Mouse (Mus musculus) neural tube, embryonic 12.5 days (tissue): Measurements from ENCODE around the gene Meaf6. TPM values are rescaled to one million over a fixed set of nuclear protein-coding genes. Genes with fewer than 3 reads are reported as not detected.

ENCODE experiments used
- ATAC-seq: fragments of 200-750 bp; cut with Nextera tagmentation; 2 replicates; pipeline ENCODE4 v1.8.0; 2017; ENCODE audit warnings: low read depth, mild to moderate bottlenecking, moderate TSS enrichment, moderate library complexity; ENCODE audit not compliant: low FRiP score
- H3K27ac ChIP-seq: fragments of 300-500 bp; sonication (generic); 2 replicates; pipeline ENCODE4 v1.5.1; 2016
- H3K27me3 ChIP-seq: fragments of 300-500 bp; sonication (generic); replicated peaks from 2 replicates; pipeline ENCODE4 v1.6.1; 2016; ENCODE audit warnings: mild to moderate bottlenecking
- H3K36me3 ChIP-seq: fragments of 300-500 bp; sonication (generic); 2 replicates; pipeline ENCODE4 v1.6.1; 2016; ENCODE audit warnings: mild to moderate bottlenecking
- H3K4me1 ChIP-seq: fragments of 300-500 bp; sonication (generic); 2 replicates; pipeline ENCODE4 v1.6.1; 2016
- H3K4me2 ChIP-seq: fragments of 300-500 bp; sonication (generic); replicated peaks from 2 replicates; pipeline ENCODE4 v1.6.1; 2016; ENCODE audit warnings: mild to moderate bottlenecking
- H3K4me3 ChIP-seq: fragments of 300-500 bp; sonication (generic); 2 replicates; pipeline ENCODE4 v1.5.1; 2016
- H3K9ac ChIP-seq: fragments of 300-500 bp; sonication (generic); 2 replicates; pipeline ENCODE4 v1.6.1; 2016; ENCODE audit warnings: mild to moderate bottlenecking
- H3K9me3 ChIP-seq: fragments of 300-500 bp; sonication (generic); 2 replicates; pipeline ENCODE4 v1.6.1; 2016; ENCODE audit warnings: mild to moderate bottlenecking
- WGBS: fragments of 180-500 bp; shearing (Covaris S2); methylation state at CpG from one replicate; pipeline ENCODE4 v1.1.7; 2016; 5-methylcytosine and 5-hydroxymethylcytosine counted together
- polyA plus RNA-seq: library from polyadenylated mRNA; unstranded; fragments of >200 nt; fragmentation: Nextera tagmentation; extraction: Ambion mirVana; gene quantifications from 2 replicates; pipeline ENCODE4 v1.2.1, GENCODE M21; 2016

Meaf6 gene
- polyA plus RNA-seq, 1 experiment from 2014 or later = 120 TPM

DNA sequence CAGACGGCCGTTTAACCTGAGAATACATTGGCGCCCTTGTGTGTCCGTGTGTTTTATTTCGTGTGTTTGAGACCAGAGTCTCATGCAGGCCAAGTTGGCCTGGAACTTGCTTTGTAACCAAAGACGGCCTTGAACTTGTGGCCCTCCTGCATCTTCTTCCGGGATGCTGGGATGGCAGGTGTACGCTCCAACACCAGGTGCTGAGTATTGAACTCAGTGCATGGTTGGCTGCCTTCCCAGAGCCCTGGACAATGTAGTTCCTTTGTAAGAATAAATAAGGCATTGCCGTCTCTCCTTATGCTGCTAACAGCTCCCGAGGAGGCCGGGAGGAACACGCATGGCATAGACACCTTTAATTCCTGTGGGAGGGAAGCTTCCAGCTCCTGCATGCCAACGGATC, 32.0 kb downstream of the Meaf6 start:
- Histone ChIP-seq H3K4me2 (no peak overlapping the region), H3K4me1 (peaks cover 17% of the 10 kb centered on the region; the same call in 1 of the 2 replicates), H3K27me3 (peaks cover 4% of the 10 kb centered on the region; the same call in 1 of the 2 replicates), H3K9me3 (no peaks in the 10 kb centered on the region), H3K9ac (no peak overlapping the region), H3K27ac (no peak overlapping the region), H3K36me3 (peaks cover 7% of the 10 kb centered on the region; the same call in 1 of the 2 replicates), H3K4me3 (no peak overlapping the region)
- ATAC-seq = no peak
- 80% methylated on average over 13 of the region's 13 CpGs for WGBS

GRCm38 (mm10) chr4:125117902-125118320, 33.0 kb downstream of the Meaf6 start:
- Histone ChIP-seq H3K9ac (no peak overlapping the region), H3K4me1 (peaks cover 24% of the 10 kb centered on the region), H3K36me3 (0 out of 2 replicates have a peak, but pooled peaks cover 4% of the 10 kb centered on the region), H3K4me2 (no peak overlapping the region), H3K27me3 (peaks cover 4% of the 10 kb centered on the region; the same call in 1 of the 2 replicates), H3K9me3 (no peaks in the 10 kb centered on the region), H3K27ac (no peak overlapping the region), H3K4me3 (no peak overlapping the region)
- no peak for ATAC-seq
- 78% methylated on average over 7 of the region's 7 CpGs for WGBS

- no peak overlapping the region for H3K4me2 ChIP-seq
- peaks cover 4% of the 10 kb centered on the region; the same call in 1 of the 2 replicates for H3K27me3 ChIP-seq
- no peak overlapping the region for H3K27ac ChIP-seq
- 0 out of 2 replicates have a peak, but pooled peaks cover 4% of the 10 kb centered on the region for H3K36me3 ChIP-seq
- no peak overlapping the region for H3K9ac ChIP-seq
- ATAC-seq = no peak
- H3K9me3 ChIP-seq = no peaks in the 10 kb centered on the region
- H3K4me1 ChIP-seq = peaks cover 27% of the 10 kb centered on the region
- 31% methylated on average over 10 of the region's 10 CpGs for WGBS
- H3K4me3 ChIP-seq = no peak overlapping the region
Measured at GRCm38 (mm10) chr4:125119070-125119469, 34.1 kb downstream of the Meaf6 start.

- no peak overlapping the region for H3K27ac ChIP-seq
- H3K9me3 ChIP-seq = no peaks in the 10 kb centered on the region
- peaks cover 24% of the 10 kb centered on the region for H3K4me1 ChIP-seq
- H3K9ac ChIP-seq = no peak overlapping the region
- H3K36me3 ChIP-seq = 0 out of 2 replicates have a peak, but pooled peaks cover 4% of the 10 kb centered on the region
- no peak for ATAC-seq
- no peak overlapping the region for H3K4me3 ChIP-seq
- no peak overlapping the region for H3K4me2 ChIP-seq
- H3K27me3 ChIP-seq = peaks cover 4% of the 10 kb centered on the region; the same call in 1 of the 2 replicates
- 89% methylated on average over 11 of the region's 11 CpGs for WGBS
Measured at GRCm38 (mm10) chr4:125119721-125120120, 34.8 kb downstream of the Meaf6 start.

GRCm38 (mm10) chr4:125122431-125123278, 37.7 kb downstream of the Meaf6 start:
- Histone ChIP-seq H3K36me3 (0 out of 2 replicates have a peak, but pooled peaks cover 4% of the 10 kb centered on the region), H3K4me2 (no peak overlapping the region), H3K4me3 (no peak overlapping the region), H3K9ac (no peak overlapping the region), H3K27ac (no peak overlapping the region), H3K9me3 (no peaks in the 10 kb centered on the region), H3K4me1 (peaks cover 19% of the 10 kb centered on the region), H3K27me3 (peaks cover 14% of the 10 kb centered on the region)
- no peak for ATAC-seq
- WGBS = 23% methylated on average over 16 of the region's 16 CpGs

DNA sequence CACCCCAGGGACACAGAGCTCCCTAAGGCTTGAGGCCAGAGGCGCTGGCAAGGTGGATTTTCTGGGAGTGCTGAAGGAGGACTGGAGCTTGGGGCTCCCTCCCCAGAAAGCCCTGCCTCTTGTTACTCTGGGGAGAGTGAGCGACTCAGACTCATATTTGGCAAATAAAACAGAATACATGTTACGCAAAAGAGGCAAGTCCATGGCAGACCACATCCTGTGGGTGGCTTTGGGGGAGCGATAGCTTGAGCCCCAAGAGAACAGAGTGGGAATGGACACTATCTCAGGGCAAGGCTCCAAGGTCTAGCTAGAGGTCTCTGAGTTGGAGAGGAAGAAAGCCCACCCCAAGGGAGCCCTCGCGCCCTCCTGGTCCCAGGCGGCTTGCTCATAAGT, 38.3 kb downstream of the Meaf6 start:
- no peaks in the 10 kb centered on the region for H3K9me3 ChIP-seq
- 78% methylated on average over 7 of the region's 7 CpGs for WGBS
- H3K36me3 ChIP-seq = 0 out of 2 replicates have a peak, but pooled peaks cover 4% of the 10 kb centered on the region
- H3K9ac ChIP-seq = no peak overlapping the region
- no peak overlapping the region for H3K27ac ChIP-seq
- H3K4me1 ChIP-seq = peaks cover 19% of the 10 kb centered on the region
- H3K4me3 ChIP-seq = no peak overlapping the region
- ATAC-seq = no peak
- peaks cover 16% of the 10 kb centered on the region for H3K27me3 ChIP-seq
- no peak overlapping the region for H3K4me2 ChIP-seq

GRCm38 (mm10) chr4:125124424-125125209, 39.7 kb downstream of the Meaf6 start:
- Histone ChIP-seq H3K27me3 (peaks cover 16% of the 10 kb centered on the region), H3K9me3 (no peaks in the 10 kb centered on the region), H3K36me3 (0 out of 2 replicates have a peak, but pooled peaks cover 4% of the 10 kb centered on the region), H3K4me2 (no peak overlapping the region), H3K9ac (no peak overlapping the region), H3K4me1 (peaks cover 19% of the 10 kb centered on the region), H3K27ac (no peak overlapping the region), H3K4me3 (no peak overlapping the region)
- ATAC-seq = no peak
- WGBS = 46% methylated on average over 7 of the region's 7 CpGs

DNA sequence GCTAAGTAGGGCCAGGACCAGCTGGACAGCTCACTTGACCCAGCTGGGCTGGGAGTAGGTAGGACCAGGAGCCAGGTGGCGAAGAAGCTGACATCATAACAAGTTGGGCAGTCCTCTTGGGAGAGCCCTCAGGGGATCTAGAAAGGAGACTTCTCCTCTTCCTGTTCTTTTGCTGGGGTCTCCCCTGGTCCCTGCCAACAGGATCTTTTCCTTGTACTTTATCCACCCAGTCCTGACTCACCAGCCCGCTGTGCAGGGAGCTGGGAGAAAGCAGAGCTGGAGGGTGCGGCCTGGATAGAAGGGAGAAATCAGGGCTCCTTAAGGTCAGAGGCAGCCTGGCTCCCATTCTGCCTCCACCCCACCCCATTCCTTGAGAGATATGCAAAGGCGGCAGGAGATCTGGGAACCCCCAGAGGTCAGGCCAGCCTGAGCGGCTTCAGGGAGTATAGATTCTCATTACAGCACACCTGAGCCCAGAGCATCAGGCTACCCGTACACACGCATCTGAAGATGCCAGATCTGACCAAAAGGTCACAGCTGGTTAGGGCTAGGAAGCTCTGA, 40.5 kb downstream of the Meaf6 start:
- H3K27me3 ChIP-seq = peaks cover 15% of the 10 kb centered on the region
- H3K27ac ChIP-seq = no peak overlapping the region
- no peak overlapping the region for H3K4me3 ChIP-seq
- 74% methylated on average over 7 of the region's 7 CpGs for WGBS
- H3K4me1 ChIP-seq = peaks cover 19% of the 10 kb centered on the region
- no peak overlapping the region for H3K4me2 ChIP-seq
- H3K36me3 ChIP-seq = no peaks in the 10 kb centered on the region
- ATAC-seq = no peak
- no peaks in the 10 kb centered on the region for H3K9me3 ChIP-seq
- no peak overlapping the region for H3K9ac ChIP-seq

DNA sequence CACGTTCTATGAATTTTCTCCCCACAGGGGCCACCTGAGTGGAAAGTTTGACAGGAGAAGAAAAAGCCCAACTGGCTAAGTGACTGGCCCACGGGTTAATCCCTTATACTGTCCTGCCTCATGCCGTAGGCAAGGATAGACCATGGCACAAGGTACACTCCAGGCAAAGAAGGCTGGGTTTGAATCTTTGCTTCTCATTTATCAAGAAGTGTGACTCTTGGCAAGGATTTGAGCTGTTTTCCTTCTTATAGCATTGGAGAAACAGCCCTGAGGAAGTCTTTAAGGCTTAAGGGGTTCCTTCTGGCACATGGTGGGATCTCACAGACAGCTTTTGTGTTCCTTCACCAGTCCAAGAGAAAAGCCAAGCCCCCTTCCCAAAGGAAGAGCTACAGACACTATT, 41.3 kb downstream of the Meaf6 start:
- no peak overlapping the region for H3K4me3 ChIP-seq
- peaks cover 15% of the 10 kb centered on the region for H3K27me3 ChIP-seq
- no peak overlapping the region for H3K4me2 ChIP-seq
- no peak overlapping the region for H3K9ac ChIP-seq
- no peak overlapping the region for H3K27ac ChIP-seq
- ATAC-seq = no peak
- H3K9me3 ChIP-seq = no peaks in the 10 kb centered on the region
- no peaks in the 10 kb centered on the region for H3K36me3 ChIP-seq
- 92% methylated on average over 3 of the region's 3 CpGs for WGBS
- peaks cover 19% of the 10 kb centered on the region for H3K4me1 ChIP-seq

DNA sequence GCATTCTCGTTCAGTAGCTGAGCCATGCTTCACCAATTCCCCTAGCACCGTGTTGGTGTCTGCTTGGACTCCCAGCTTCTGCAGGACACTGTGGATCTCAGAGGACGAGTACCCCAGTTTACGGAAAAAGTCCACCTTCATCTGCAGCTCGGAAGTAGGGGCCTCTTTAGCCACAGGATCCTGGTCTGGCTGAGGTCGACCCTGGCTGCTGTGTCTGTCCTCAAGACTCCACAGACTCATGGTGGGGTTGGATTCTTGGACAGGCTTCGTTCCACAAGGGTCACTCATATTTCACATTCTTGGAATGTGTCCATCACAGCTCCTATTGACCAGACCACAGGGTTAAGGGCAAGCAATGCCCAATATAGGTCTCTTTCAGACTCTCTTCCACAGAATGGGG, 41.8 kb downstream of the Meaf6 start:
- no peak for ATAC-seq

DNA sequence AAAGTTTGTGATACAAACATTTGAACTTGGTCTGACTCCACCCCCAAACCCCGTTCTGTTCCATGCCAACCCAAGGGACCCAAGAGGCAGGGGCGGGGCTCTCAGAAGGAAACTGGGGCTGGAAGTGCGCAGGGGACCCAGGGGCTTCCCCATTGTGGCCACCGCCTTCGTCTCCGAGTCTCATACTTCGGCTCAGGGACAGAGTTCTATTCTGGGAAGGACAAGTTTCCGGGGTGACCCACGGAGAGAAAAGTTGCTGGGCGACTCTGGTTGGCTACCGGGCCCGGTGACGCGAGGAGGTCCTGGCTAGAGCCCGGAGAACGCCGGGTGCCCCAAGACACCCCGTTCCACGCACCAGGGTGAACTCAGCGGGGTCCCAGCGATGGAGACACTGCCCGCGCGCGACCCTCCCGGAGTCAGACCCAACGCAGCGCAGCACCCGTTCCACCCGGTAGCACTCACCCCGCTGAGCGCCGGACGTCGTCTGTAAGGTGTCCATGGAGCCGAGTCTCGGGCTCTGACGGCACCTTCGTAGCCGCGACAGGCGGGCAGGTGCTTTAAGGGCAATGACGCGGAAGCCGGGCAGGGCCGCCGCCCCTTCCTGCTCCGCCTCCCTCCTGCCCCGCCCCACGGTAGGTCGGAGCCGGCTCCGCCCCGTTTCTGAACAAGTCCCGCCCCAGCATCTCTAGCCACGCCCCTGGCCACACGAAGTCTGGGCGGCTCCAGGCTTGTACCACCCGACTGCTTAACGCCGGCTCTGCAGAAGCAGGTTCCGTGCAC, 42.6 kb downstream of the Meaf6 start, which contains the start of gene Zc3h12a:
Zc3h12a (minus strand) TSS at position 536 of the 780 bp plus-strand sequence.
- peak; percentile 86 for ATAC-seq
- 3% methylated on average over 62 of the region's 62 CpGs for WGBS
- Histone ChIP-seq H3K4me1 (peaks cover 17% of the 10 kb centered on the region), H3K9me3 (no peaks in the 10 kb centered on the region), H3K4me3 (peak within 1 kb of the TSS; percentile 64), H3K4me2 (peak within 1 kb of the TSS; percentile 99), H3K27ac (no peak within 1 kb of the TSS), H3K27me3 (peaks cover 15% of the 10 kb centered on the region), H3K36me3 (no peaks in the 10 kb centered on the region), H3K9ac (peak within 1 kb of the TSS; percentile 61)

More for the DNA sequence above, 41.8 kb downstream of the Meaf6 start:
- peak overlapping the region; percentile 99 for H3K4me2 ChIP-seq
- H3K9me3 ChIP-seq = no peaks in the 10 kb centered on the region
- 90% methylated on average over 7 of the region's 7 CpGs for WGBS
- peaks cover 19% of the 10 kb centered on the region for H3K4me1 ChIP-seq
- H3K9ac ChIP-seq = no peak overlapping the region
- no peak overlapping the region for H3K27ac ChIP-seq
- peaks cover 15% of the 10 kb centered on the region for H3K27me3 ChIP-seq
- H3K4me3 ChIP-seq = no peak overlapping the region; the same call in 1 of the 2 replicates
- no peaks in the 10 kb centered on the region for H3K36me3 ChIP-seq
